Mouse (Mus musculus): ENCODE results near the gene Mtch1. TPM values are rescaled to one million over a fixed set of nuclear protein-coding genes. Genes with fewer than 3 reads are reported as not detected.
A peak's percentile ranks its signal among the peaks of the same experiment; 100 is the strongest.

Mtch1 gene
- total and polyA plus RNA-seq, 3 experiments: 143 to 233 (median 147) TPM

GRCm38 (mm10) chr17:29348996-29349395, 1.3 kb upstream of the Mtch1 start:
- Histone ChIP-seq H3K9me3 (replicated peaks; ENCODE audit: insufficient read depth, low read length) (no peaks in the 10 kb centered on the region), H3K79me2 (ENCODE audit: control insufficient read depth, insufficient read depth, low read length, poor library complexity) (peaks cover 19% of the 10 kb centered on the region), H3K36me3 (ENCODE audit: control insufficient read depth in 1 of 2, insufficient read depth in 2 of 2, low read length in 2 of 2) (peaks cover 0 to 9% of the 10 kb centered on the region in 2 experiments; a peak in 2 of 4 replicates), H3K9ac (ENCODE audit: control insufficient read depth, low read depth, low read length, poor library complexity, severe bottlenecking) (no peak overlapping the region), H3K4me3 (ENCODE audit: control insufficient read depth in 1 of 2, insufficient read depth in 1 of 2, low read depth in 2 of 2, low read length in 2 of 2) (no peak overlapping the region), H3K4me1 (ENCODE audit: control insufficient read depth in 1 of 2, insufficient read depth in 2 of 2, low read length in 2 of 2) (peaks cover 2 to 22% of the 10 kb centered on the region in 2 experiments; a peak in 3 of 4 replicates), H3K27me3 (ENCODE audit: control insufficient read depth in 1 of 2, insufficient read depth in 2 of 2, low read length in 2 of 2) (no peaks in the 10 kb centered on the region), H3K27ac (ENCODE audit: control insufficient read depth, low read depth, low read length) (no peak overlapping the region)
- TF ChIP-seq TCF12 (IDR thresholded peaks at IDR 0.05; ENCODE audit: low read depth, low read length) (no peak), USF1 (IDR thresholded peaks at IDR 0.05; ENCODE audit: low read depth, low read length) (no peak), BHLHE40 (IDR thresholded peaks at IDR 0.05; ENCODE audit: borderline replicate concordance, low read depth, low read length) (no peak), KAT2A (conservative IDR thresholded peaks at IDR 0.05; ENCODE audit: low read depth, low read length) (no peak), NRF1 (IDR thresholded peaks at IDR 0.05; ENCODE audit: insufficient read depth, low read depth, low read length, poor library complexity, severe bottlenecking) (no peak), GATA1 (IDR thresholded peaks at IDR 0.05; ENCODE audit: low read depth, low read length) (no peak), POLR2A (IDR thresholded peaks at IDR 0.05; ENCODE audit: control insufficient read depth in 1 of 2, insufficient read depth in 1 of 2, low read depth in 1 of 2, low read length in 2 of 2, poor library complexity in 1 of 2) (no peak), CHD2 (IDR thresholded peaks at IDR 0.05; ENCODE audit: low read length) (no peak), CTCF (IDR thresholded peaks at IDR 0.05 in 2 of 3, conservative IDR thresholded peaks at IDR 0.05 in 1 of 3; ENCODE audit: control insufficient read depth in 1 of 3, insufficient read depth in 1 of 3, low read depth in 2 of 3, low read length in 3 of 3, poor library complexity in 1 of 3, severe bottlenecking in 1 of 3) (no peak), RAD21 (IDR thresholded peaks at IDR 0.05; ENCODE audit: low read depth, low read length) (no peak), ZNF384 (IDR thresholded peaks at IDR 0.05; ENCODE audit: low read depth, low read length) (no peak), JUND (IDR thresholded peaks at IDR 0.05; ENCODE audit: low read depth, low read length) (no peak), UBTF (IDR thresholded peaks at IDR 0.05; ENCODE audit: borderline replicate concordance, insufficient read depth, low read depth, low read length) (no peak), SMC3 (IDR thresholded peaks at IDR 0.05; ENCODE audit: low read depth, low read length) (no peak), HCFC1 (IDR thresholded peaks at IDR 0.05; ENCODE audit: low read depth, low read length) (no peak), GABPA (IDR thresholded peaks at IDR 0.05; ENCODE audit: low read depth, low read length) (no peak)
- no peak for DNase-seq (ENCODE audit: low read depth, low spot score)

- Histone ChIP-seq H3K79me2 (ENCODE audit: control insufficient read depth, insufficient read depth, low read length, poor library complexity) (peaks cover 19% of the 10 kb centered on the region), H3K27me3 (ENCODE audit: control insufficient read depth in 1 of 2, insufficient read depth in 2 of 2, low read length in 2 of 2) (no peaks in the 10 kb centered on the region), H3K4me3 (ENCODE audit: control insufficient read depth in 1 of 2, insufficient read depth in 1 of 2, low read depth in 2 of 2, low read length in 2 of 2) (peak overlapping the region; percentile 85), H3K27ac (ENCODE audit: control insufficient read depth, low read depth, low read length) (peak overlapping the region; percentile 24), H3K9me3 (replicated peaks; ENCODE audit: insufficient read depth, low read length) (no peaks in the 10 kb centered on the region), H3K36me3 (ENCODE audit: control insufficient read depth in 1 of 2, insufficient read depth in 2 of 2, low read length in 2 of 2) (peaks cover 0 to 9% of the 10 kb centered on the region in 2 experiments; a peak in 2 of 4 replicates), H3K9ac (ENCODE audit: control insufficient read depth, low read depth, low read length, poor library complexity, severe bottlenecking) (peak overlapping the region; percentile 92), H3K4me1 (ENCODE audit: control insufficient read depth in 1 of 2, insufficient read depth in 2 of 2, low read length in 2 of 2) (peaks cover 2 to 22% of the 10 kb centered on the region in 2 experiments; a peak in 3 of 4 replicates)
- peak; percentile 59 for DNase-seq (ENCODE audit: low read depth, low spot score)
- no peak for TF ChIP-seq ZC3H11A (IDR thresholded peaks at IDR 0.05; ENCODE audit: low read depth, low read length)
- TF ChIP-seq USF2 (IDR thresholded peaks at IDR 0.05; ENCODE audit: borderline replicate concordance in 1 of 2, insufficient read depth in 1 of 2, low read depth in 1 of 2, low read length in 2 of 2): no peak
- no peak for TF ChIP-seq ETS1 (IDR thresholded peaks at IDR 0.05; ENCODE audit: low read depth, low read length)
- peak; percentile 15; the same call in 1 of the 2 replicates for TF ChIP-seq USF1 (IDR thresholded peaks at IDR 0.05; ENCODE audit: low read depth, low read length)
- no peak for TF ChIP-seq CHD1 (IDR thresholded peaks at IDR 0.05; ENCODE audit: low read depth, low read length)
- TF ChIP-seq MAZ (IDR thresholded peaks at IDR 0.05; ENCODE audit: low read depth, low read length): no peak
Measured at GRCm38 (mm10) chr17:29347126-29347644, 549 bp downstream of the Mtch1 start.
